Mouse (Mus musculus): Measurements from ENCODE around the gene BC025920. TPM values are rescaled to one million over a fixed set of nuclear protein-coding genes. Genes with fewer than 3 reads are reported as not detected.
A peak's percentile ranks its signal among the peaks of the same experiment; 100 is the strongest.

The BC025920 gene
- polyA plus RNA-seq, 1 experiment: 3.7 TPM

GRCm38 (mm10) chr10:81615486-81615885, 9.4 kb downstream of the BC025920 start:
- Histone ChIP-seq H3K4me3 (ENCODE audit: insufficient read depth, low read length) (no peak overlapping the region), H3K4me1 (ENCODE audit: control insufficient read depth, insufficient read depth, low read length) (no peaks in the 10 kb centered on the region), H3K27ac (ENCODE audit: insufficient read depth, low read length) (no peak overlapping the region)
- TF ChIP-seq CTCF (IDR thresholded peaks at IDR 0.05; ENCODE audit: extremely low read depth, insufficient read depth, low read length) (no peak), POLR2A (IDR thresholded peaks at IDR 0.05; ENCODE audit: extremely low read depth, insufficient read depth, low read length) (no peak)

GRCm38 (mm10) chr10:81619976-81620375, 13.9 kb downstream of the BC025920 start:
- H3K4me1 ChIP-seq (ENCODE audit: control insufficient read depth, insufficient read depth, low read length): no peaks in the 10 kb centered on the region
- no peak overlapping the region for H3K4me3 ChIP-seq (ENCODE audit: insufficient read depth, low read length)
- no peak overlapping the region for H3K27ac ChIP-seq (ENCODE audit: insufficient read depth, low read length)
- TF ChIP-seq CTCF (IDR thresholded peaks at IDR 0.05; ENCODE audit: extremely low read depth, insufficient read depth, low read length) (no peak), POLR2A (IDR thresholded peaks at IDR 0.05; ENCODE audit: extremely low read depth, insufficient read depth, low read length) (no peak)

- H3K27ac ChIP-seq (ENCODE audit: insufficient read depth, low read length): no peak overlapping the region
- H3K4me1 ChIP-seq (ENCODE audit: control insufficient read depth, insufficient read depth, low read length): no peaks in the 10 kb centered on the region
- no peak for TF ChIP-seq CTCF (IDR thresholded peaks at IDR 0.05; ENCODE audit: extremely low read depth, insufficient read depth, low read length)
- no peak for TF ChIP-seq POLR2A (IDR thresholded peaks at IDR 0.05; ENCODE audit: extremely low read depth, insufficient read depth, low read length)
- H3K4me3 ChIP-seq (ENCODE audit: insufficient read depth, low read length): no peak overlapping the region
Measured at GRCm38 (mm10) chr10:81620786-81621185, 14.7 kb downstream of the BC025920 start.

DNA sequence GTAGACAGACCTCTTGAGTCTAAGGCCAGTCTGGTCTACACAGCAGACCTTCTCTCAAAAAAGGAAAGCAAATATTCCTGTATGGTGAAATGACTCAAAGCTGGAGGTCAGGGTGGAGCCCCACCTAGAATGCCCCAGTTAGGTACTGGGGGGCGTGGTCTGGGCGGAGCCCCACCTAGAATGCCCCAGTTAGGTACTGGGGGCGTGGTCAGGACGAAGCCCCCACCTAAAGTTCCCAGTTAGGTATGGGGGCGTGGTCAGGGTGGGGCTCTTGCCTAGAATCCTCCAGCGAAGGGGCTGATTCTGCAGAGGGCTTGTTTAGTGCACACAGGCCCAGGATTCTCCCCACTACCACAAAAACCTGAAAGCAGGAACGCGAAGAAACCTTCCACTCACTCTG, 17.4 kb downstream of the BC025920 start:
- TF ChIP-seq POLR2A (IDR thresholded peaks at IDR 0.05; ENCODE audit: extremely low read depth, insufficient read depth, low read length): no peak
- TF ChIP-seq CTCF (IDR thresholded peaks at IDR 0.05; ENCODE audit: extremely low read depth, insufficient read depth, low read length): no peak
- H3K4me1 ChIP-seq (ENCODE audit: control insufficient read depth, insufficient read depth, low read length): no peaks in the 10 kb centered on the region
- H3K4me3 ChIP-seq (ENCODE audit: insufficient read depth, low read length): no peak overlapping the region
- H3K27ac ChIP-seq (ENCODE audit: insufficient read depth, low read length): no peak overlapping the region

DNA sequence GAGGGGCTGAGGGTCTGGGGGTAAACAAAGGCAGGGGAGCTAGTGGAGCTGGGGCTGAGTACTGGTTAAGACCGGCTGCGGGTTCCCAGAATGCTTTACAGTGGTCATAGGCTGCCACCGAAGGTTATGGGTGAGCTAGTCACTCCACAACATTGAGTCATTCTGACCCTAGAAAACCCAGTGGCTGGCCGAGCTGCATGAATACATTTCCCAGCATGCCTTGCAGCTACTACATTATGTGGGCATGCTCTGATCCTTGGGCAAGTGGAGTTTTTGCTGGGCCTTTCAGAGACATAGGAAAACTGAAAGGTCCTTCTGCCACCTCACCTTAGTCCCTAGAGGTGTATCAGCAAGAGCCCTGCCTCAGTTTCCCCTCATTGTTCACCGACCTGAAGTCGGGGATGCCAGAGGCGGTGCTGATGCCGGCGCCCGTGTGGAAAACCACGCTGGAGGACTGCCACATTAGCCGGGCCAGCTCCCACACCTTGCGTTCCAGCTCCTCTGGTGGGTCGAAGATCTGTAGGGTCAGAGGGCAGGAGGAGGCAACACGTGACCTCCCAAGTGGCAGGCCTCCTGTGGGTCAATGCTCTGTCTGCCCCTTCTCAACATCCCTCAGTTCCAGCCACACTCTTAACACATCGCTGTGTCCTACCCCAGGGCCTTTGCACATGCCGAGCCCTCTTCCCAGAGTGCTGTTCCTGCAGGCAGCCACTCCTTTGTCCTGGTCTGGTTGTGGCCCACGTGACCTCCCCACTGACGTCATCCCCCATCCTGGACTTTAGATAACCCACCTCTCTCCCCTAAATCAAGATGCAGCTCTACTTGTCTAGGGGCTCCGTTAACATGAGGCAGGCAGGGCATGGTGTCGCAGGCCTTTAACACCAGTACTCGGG, 20.3 kb downstream of the BC025920 start:
- H3K4me1 ChIP-seq (ENCODE audit: control insufficient read depth, insufficient read depth, low read length): no peaks in the 10 kb centered on the region
- H3K27ac ChIP-seq (ENCODE audit: insufficient read depth, low read length): no peak overlapping the region
- peak overlapping the region; percentile 71 for H3K4me3 ChIP-seq (ENCODE audit: insufficient read depth, low read length)
- TF ChIP-seq CTCF (IDR thresholded peaks at IDR 0.05; ENCODE audit: extremely low read depth, insufficient read depth, low read length): no peak
- no peak for TF ChIP-seq POLR2A (IDR thresholded peaks at IDR 0.05; ENCODE audit: extremely low read depth, insufficient read depth, low read length)

GRCm38 (mm10) chr10:81626994-81627835, 21.1 kb downstream of the BC025920 start, which contains the start of gene Sirt6:
Gene Sirt6 (minus strand): TSS chr10:81627797.
- TF ChIP-seq CTCF (IDR thresholded peaks at IDR 0.05; ENCODE audit: extremely low read depth, insufficient read depth, low read length): no peak
- peak; percentile 92 for TF ChIP-seq POLR2A (IDR thresholded peaks at IDR 0.05; ENCODE audit: extremely low read depth, insufficient read depth, low read length)
- H3K27ac ChIP-seq (ENCODE audit: insufficient read depth, low read length): peak within 1 kb of the TSS; percentile 14; the same call in 1 of the 2 replicates
- H3K4me1 ChIP-seq (ENCODE audit: control insufficient read depth, insufficient read depth, low read length): no peaks in the 10 kb centered on the region
- peak within 1 kb of the TSS; percentile 71 for H3K4me3 ChIP-seq (ENCODE audit: insufficient read depth, low read length)

DNA sequence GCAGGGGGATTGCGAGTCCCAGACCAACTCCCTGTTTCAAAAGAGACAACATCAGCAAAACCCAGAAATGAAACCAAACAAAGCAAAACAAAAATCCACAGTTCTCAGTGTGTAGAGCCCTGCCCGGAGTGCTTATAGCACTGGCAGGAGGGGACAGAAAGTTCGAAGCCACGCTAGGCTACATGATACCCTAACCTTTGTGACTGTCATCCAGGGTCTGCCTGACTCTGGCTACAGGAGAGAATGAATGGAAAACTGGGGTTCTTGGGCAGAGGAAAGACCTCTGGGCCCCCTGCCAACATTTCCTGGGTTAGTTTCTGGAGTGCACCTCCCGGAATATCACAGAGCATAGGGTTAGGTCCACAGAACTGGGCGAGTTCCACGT, 21.8 kb downstream of the BC025920 start:
- H3K27ac ChIP-seq (ENCODE audit: insufficient read depth, low read length): peak overlapping the region; percentile 14; the same call in 1 of the 2 replicates
- TF ChIP-seq POLR2A (IDR thresholded peaks at IDR 0.05; ENCODE audit: extremely low read depth, insufficient read depth, low read length) (no peak), CTCF (IDR thresholded peaks at IDR 0.05; ENCODE audit: extremely low read depth, insufficient read depth, low read length) (no peak)
- peak overlapping the region; percentile 71 for H3K4me3 ChIP-seq (ENCODE audit: insufficient read depth, low read length)
- no peaks in the 10 kb centered on the region for H3K4me1 ChIP-seq (ENCODE audit: control insufficient read depth, insufficient read depth, low read length)

- Histone ChIP-seq H3K4me3 (ENCODE audit: insufficient read depth, low read length) (peak within 1 kb of the TSS; percentile 71), H3K4me1 (ENCODE audit: control insufficient read depth, insufficient read depth, low read length) (no peaks in the 10 kb centered on the region), H3K27ac (ENCODE audit: insufficient read depth, low read length) (peak within 1 kb of the TSS; percentile 14; the same call in 1 of the 2 replicates)
- TF ChIP-seq POLR2A (IDR thresholded peaks at IDR 0.05; ENCODE audit: extremely low read depth, insufficient read depth, low read length) (no peak), CTCF (IDR thresholded peaks at IDR 0.05; ENCODE audit: extremely low read depth, insufficient read depth, low read length) (no peak)
Measured at GRCm38 (mm10) chr10:81628390-81628789, 22.3 kb downstream of the BC025920 start, which contains the start of gene Ankrd24. Gene Ankrd24 (plus strand): TSS chr10:81628540.

All from cortical plate, adult 2 months (tissue).